Mouse (Mus musculus) embryonic fibroblast, embryonic 13.5 days (primary cell): Measurements from ENCODE around the gene Fbxw10.

Source experiments
- CTCF ChIP-seq: IDR thresholded peaks from 2 replicates; pipeline ENCODE4 v1.5.1; 2011; ENCODE audit warnings: mild to moderate bottlenecking, control low read depth, low read length, moderate library complexity, borderline replicate concordance; ENCODE audit not compliant: insufficient read depth
- POLR2A ChIP-seq: IDR thresholded peaks from 2 replicates; pipeline ENCODE4 v1.6.1; 2011; ENCODE audit warnings: low read depth, mild to moderate bottlenecking, control low read depth, low read length, moderate library complexity

DNA sequence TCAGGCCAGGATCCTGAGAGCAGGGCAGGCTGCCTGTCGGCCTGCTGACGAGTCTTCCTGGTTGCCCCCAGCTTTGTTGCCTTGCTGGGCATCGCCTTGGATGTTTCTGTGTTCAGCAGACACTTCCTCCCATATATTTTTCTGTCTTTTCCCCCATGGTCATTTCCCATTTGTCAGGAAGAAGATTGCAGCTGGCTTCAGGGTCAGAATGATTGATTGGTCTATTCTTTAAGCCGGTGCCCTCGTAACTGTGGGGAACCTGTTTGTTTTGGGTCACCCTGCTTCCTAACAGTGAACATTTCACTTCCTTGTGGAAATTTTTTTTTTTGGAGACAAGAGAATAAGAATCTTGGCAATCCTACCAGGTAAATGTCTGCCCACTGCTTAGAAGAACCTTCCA is 38.5 kb downstream of the Fbxw10 start:
- TF ChIP-seq CTCF: no peak
- TF ChIP-seq POLR2A: no peak
